Mouse (Mus musculus): ENCODE data around the gene Galnt18.

DNA sequence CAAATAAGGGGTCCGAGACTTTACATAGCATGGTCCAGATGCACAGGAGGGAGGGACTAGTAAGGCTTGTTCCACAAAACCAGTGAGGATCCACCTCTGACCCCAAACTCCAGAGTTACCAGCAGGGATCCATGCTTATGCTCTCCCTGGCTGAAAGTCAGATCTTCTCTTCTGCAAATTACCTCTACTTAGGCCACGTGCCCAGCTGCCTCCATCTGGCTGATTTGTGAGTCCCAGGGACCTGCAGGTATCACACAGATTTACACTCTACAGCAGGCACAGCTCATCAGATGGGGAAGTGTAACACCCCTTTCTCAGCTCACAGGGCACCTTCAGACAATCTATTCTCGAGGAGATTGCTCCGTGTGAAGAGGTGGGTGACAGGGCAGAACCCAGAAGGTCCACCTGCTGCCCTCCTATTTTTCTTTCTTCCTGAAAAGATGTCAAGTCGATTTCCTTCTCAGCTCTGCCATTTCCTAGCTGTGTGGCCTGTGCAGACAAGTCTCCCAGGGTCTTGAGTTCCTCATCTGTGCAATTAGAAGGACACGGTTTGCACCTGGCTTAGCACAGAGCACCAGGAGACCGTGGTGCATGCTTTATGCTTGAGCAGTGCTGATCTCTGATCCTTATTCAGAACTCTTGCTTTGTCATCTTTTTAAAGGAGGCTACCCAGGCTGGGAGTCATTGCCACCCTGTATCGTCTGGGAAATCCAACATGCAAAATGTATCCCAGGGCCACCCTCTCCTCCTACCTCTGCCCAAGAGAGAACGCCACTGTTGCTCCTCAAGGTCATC, 216.3 kb downstream of the Galnt18 start:
- TF ChIP-seq CTCF (IDR thresholded peaks at IDR 0.05; ENCODE audit: low read depth) (no peak), EP300 (optimal IDR thresholded peaks at IDR 0.05) (no peak)
